Mouse (Mus musculus) urinary bladder, postnatal 36 days (tissue): ENCODE results near the gene 2200002D01Rik.
A peak's percentile ranks its signal among the peaks of the same experiment; 100 is the strongest.

Experiments used
- DNase-seq, 2 experiments: peaks; one replicate each; pipeline ENCODE4 v3.0.0; 2022; ENCODE audit warnings: low spot score in 2 of 2, mixed read lengths in 1 of 2

2200002D01Rik gene

DNA sequence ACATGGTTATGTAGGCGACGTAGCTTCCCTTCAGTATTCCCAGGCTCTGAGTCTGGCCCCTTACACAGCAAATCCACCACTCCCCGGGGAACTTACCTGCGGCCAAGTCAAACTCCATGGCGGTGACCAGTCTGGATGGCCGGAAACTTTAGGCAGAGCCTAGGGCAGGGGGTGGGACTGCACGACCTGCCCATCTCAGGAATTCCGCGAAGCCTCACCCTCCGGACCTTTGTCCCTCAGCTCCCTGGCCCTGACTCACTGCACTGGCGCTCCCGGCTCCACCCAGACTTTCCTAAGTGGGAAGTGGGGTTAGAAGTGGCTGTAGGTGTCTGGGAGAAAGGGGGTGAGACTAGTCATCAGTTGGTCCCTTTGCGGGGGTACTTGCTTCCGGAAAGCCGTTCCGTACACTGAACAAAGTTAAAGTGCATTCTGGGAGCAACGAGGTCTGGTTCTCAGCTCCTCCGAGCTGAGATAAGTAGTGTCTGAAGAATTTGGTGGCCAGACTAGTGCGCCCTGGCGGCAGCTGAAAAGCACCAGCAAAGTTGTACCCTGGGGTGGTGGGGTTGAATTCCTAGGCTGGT lies at the start of gene 2200002D01Rik:
Gene 2200002D01Rik, minus strand, starts transcription at position 206 of the 581 bp plus-strand sequence.
- peak; percentile 69 to 72 for DNase-seq

DNA sequence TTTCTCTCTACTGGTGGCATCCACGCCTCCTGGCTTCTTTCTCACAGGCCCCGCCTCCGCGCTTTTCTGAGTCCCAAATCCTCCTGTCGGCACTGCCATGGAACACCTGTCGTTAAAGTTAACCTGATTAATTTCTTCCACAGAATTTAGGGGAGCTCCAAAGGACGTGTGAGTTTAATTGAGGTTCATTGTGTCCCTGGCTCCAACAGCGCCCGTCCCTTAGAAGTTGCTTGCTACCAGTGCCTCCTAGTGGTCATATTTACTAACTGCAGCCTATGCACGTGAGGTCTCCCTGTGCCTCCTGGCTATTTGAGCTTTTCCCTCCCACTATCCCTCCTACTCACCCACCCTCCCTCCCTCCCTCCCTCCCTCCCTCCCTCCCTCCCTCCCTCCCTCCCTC lies 48.7 kb upstream of the 2200002D01Rik start:
- DNase-seq: peak in 1 of 2 experiments; percentile 67

DNA sequence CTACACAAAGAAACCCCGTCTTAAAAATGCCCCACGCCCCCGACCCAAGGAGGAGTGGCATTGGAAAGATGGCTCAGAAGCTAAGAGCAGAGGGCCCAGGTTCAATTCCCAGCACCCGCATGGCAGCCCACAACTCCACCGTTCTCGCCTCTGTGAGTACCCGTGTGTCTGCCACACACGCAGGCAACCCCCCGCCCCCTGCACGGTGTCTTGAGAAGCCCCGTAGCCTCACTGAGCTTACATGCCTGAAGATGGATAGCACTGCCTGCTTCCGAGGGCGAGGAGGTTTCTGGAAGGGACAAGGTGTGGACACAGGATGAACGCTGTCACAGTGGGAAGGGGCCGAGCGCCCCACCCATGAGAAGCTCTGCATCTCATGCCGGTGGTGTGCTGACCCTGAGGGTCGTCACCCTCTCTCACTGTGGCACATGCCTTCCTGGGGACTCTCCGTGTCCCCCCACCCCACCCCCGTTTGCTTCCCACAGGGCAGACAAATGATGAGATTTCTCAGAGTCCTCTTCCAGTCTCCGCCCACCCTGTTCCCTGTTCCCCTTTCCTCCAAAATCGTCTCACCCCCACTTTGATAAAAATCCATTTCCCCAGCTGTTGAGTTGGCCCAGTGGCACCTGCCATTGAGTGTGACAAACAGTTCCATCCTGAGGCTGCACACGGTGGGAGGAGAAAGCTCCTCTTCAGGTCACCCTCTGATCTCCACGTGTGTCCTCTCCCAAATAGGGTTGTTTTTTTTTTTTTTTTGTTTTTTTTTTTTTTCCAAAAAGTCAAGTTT lies 47.8 kb upstream of the 2200002D01Rik start:
- no peak for DNase-seq

DNA sequence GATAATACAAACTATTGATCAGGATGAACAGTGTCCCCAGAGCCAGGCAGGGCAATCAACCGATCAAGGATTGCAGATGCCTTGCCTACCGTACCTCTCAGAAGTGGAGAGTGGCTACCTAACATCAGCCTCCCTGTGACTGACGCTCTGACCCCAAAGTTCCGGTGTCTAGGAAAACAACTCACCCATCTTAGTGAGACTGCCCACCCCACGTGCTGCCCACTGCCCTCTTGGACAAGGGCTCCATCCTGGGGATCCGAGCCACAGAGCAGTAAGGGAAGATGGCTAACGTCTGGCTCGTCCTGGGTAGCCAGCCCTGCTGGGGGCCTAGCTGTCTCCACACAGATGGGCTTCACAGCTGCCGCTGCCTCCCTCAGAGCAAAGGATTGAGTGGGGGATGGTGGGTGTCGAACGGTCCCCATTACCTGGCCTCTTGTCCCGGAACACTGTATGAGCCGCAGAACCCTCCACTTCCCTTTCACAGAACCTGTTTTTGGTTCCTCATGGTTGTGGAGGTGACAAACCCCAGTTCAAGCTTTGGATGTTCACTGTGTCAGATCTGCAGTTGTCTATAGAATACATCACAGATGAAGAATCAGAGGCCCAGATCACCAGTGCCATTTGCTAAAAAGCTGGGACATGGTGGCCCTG lies 46.0 kb upstream of the 2200002D01Rik start:
- no peak for DNase-seq

DNA sequence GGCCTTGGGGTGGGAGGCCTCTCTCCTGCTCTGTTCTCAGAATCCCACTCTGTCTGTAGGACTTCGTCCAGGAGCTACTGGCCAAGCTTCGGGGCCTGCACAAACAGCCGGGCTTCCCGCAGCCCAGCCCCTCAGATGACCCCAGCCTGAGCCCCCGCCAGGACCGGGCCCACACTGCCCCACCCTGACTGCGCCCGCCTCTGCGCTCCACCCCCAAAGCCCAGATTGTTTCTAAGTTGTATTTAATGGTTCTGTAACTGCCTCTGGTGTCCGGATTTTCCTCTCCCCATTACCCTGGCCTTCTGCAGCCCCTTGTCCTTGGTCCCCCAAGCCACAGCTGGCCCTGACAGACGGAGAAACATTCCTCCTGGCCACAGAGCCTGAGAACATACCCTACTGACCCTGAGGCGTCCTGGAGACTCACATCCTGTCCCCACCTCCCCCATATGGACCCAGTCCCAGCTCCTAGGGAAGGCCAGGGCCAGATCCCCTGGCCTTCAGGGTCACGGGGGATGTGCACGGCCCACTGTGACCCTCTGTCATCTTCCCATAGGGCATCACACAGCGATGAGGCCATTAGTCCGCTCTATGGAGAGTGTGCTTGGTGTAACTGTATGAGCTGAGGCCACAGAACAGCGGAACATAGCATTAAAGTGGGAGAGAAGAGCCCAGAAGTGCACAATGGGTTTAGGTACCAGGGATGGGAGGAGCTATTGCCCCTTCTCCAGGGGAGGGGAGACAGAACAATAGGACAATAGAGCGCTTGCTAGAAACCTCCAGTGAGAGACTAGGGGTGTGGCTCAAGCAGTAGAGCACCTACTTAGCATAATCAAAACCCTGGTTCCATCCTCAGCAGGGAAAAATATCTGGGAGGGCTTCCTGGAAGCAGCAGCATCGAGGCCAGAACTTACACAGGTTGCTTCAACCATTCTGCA lies 45.1 kb upstream of the 2200002D01Rik start:
- DNase-seq: peak in 1 of 2 experiments; percentile 42

DNA sequence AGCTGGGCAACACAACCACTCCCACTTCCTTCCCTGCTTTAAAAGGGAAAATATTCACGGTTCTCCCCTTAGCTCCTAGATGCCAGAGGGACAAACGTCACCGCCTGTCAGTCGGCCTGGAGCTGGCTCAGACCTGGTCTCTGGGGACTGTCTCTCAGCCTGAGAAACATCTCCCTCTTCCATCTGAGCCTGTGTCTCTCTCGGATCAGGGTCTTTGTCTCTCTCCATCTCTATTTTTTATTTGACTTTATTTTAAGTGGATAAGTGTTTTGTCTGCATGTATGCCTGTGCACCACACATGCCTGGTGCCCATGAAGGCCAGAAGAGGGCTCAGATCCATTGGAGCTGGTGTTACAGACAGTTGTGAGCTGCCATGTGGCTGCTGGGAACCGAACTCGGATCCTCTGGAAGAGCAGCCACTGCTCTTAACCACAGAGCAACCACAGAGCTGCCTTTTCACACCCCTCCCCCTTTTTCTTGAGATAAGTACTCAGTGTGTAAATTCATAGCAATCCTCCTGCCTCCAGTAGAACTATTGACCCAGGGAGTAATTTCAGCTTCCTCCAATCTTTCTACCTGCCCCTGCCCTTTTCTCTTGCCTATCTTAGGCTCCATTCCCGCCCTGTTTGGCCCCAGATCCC lies 44.3 kb upstream of the 2200002D01Rik start:
- no peak for DNase-seq

DNA sequence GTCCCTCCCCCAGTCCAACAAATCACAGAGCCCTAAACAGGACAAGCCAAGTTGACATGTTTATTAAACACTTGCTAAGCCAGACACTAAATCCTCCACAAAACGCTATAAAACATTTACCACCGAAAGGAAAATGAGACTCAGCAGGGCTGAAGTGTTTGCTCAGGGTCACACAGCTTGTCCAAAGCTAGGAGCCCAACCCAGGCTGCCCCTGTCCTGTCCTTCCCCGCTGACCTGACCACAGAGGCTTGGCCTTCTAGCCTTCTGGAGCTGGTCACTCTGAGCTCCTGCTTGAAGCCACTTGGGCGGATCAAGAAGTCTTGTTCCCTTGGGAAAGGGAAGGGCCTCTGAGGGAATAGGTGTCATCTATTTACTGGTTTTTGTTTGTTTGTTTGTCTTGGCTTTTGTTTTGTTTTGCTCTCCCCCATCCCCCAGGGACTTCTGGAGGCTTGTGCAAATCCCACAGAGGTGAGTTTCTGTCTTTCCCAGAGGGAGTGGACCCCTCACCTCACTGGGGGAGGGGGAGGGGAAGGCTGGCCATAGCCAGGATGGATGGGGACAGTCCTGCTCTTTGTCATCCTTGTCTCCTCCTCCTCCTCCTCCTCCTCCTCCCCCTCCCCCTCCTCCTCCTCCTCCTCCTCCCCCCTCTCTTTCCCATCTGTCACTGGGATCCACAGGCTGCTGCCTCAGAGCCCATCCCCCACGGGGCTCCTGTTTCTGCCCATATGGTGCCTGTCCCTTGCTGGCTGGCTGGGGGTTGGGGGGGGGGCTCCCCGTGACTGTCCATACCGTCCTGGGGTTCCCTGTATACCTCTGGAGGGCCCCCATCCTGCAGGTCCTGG lies 43.6 kb upstream of the 2200002D01Rik start:
- DNase-seq: no peak

DNA sequence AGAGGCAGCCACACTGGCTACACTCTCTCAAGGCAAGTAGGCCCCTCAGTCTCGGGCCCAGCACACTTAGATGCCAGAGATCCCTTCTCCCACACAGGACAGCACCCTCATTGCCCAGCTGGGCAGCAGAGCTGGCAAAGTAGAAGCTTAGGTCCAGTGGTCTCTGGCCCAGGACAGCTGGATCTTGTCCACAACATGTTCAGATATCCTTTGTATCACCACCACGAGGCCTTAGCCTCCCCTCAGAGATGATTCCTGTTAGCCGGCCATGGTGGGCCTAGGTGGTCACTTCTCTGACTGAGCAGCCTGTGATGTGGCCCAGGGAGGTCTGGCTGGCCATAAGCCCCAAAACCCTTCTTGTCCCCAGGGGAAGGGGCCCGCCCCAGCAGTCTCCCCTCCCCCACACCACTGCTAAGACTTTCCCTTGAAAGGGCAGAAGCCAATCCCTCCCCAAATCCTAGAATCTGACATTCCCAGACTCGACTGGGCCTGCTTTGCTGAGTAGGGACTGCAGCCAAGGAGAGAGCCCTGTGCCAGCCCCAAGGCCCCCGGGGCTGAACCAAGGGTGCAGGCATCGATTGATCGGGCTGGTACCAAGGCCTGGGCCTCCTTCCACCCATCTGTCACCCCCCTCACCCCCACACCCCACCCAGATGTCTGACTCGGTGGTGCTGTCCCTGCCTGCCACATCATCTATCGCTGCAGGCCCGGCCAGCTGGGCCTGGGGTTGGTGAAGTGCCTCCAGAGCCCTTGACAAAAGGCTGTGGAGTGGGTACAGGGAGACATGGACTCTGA lies 42.6 kb upstream of the 2200002D01Rik start:
- DNase-seq: no peak

DNA sequence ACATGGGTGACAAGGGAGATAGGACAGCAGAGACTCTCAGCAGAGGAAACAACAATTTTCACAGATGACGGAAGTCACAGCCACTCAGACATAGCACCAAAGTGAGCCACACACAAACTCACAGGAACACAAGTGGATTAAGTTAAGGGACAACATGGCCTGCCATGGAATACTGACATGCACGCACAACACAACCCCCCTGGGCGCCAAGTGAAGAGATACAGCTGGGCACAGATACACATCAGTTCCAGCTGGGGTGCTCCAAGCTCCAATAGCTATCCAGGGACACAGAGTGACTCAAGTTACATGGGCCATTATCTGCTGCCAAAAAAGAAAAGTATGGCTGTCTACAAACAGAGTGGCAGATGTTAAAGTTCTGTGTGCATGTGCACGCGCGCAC lies 41.6 kb upstream of the 2200002D01Rik start:
- DNase-seq: no peak

DNA sequence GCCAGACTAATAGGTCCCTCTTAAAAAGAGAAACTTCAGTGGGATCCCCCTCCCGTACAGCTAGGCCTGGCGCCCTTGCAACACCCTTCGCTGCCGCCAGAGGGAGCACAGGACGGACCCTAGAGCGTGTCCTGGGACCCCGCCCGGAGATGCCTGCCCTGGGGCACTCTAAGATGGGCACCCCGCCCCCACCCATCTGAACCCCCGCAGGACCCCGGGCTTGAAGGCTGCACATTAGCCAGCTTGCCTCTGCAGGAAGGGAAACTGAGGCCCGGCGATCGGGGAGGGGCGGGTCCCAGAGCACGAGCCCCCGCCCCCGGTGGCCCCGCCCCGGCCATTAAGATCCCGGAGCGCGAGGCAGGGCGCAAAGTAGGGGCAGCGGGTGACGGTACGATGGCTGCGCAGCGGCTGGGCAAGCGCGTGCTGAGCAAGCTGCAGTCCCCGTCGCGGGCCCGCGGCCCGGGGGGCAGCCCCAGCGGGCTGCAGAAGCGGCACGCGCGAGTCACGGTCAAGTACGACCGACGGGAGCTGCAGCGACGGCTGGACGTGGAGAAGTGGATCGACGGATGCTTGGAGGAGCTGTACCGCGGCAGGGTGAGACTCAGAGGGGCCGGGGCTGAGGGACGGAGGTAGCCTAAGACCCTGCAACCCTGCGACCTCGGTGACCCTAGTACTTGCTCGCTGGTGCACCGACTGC lies 40.8 kb upstream of the 2200002D01Rik start, which contains the start of gene Ppp1r14a:
Gene Ppp1r14a, plus strand, starts transcription at position 367 of the 697 bp plus-strand sequence.
- DNase-seq: peak; percentile 68 to 72

DNA sequence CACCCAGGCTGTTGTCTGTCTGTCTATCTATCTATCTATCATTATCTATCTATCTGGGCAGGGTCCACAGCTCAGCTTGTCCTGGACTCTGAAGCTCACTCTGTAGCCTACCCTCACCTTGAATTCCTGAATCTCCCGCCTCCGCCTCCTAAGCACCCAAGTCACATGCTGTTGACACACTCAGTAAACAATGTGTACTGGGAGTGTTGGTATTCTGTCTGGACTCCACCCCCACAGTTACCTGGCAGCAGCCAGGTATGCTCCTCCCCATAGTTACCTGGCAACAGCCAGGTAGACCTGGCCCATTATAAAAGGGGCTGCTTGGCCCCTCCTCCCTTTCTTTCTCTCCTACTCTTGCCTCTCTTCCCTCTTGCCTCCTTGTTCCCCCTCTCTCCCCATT lies 39.8 kb upstream of the 2200002D01Rik start:
- DNase-seq: no peak

DNA sequence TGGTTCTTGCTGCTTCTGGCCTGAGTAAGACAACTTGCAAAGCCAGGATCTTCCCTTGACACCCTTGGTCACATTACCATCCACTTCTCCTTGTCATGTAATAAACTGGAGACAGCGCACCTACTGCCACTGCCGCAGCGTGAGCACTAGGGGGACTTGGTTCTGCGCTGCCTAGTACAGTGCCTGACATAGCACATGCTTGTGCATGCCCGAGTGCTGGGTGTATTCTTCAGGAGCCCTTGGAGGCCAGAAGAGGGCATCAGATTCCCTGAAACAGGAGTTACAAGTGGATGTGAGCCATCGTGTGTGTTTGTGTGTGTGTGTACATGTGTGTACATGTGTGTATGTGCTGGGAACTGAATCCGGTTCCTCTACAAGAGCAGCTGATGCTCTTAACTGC lies 39.2 kb upstream of the 2200002D01Rik start:
- DNase-seq: no peak

DNA sequence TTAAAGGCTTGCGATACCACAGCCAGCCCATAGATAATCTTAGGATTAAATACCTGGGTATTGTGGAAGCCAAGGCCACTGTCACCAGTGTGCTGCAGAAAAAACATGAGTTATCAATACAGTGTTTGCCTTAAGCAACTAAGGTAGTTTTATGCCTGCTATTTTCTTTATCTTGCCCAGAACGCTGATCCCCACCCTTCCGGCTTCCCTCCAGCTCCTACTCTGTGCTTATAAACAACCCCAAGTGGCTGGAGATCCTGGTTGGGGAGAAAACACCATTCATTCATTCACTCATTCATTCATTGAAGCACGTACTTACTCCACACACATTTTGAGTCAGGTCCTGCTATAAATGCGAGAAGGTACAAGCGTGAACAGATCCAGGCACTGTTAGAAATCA lies 36.3 kb upstream of the 2200002D01Rik start:
- no peak for DNase-seq

DNA sequence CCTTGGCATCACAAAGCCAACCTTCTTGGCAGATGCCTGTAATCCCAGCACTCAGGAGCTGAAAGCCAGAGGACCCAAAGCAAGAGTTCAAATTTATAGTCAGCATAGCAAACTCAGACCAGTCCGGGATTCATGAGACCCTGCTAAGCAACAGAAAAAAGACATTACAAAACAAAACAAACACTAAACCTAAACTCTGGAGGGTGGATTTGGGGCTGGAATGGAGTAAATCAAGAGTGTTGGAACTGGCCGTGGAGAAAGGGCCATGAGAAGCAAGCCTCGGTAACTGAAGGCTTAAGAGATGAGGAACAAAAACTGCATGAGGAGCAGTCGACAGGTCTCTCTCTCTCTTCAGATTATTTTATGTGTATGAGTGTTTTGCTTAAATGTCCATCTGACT lies 35.6 kb upstream of the 2200002D01Rik start:
- no peak for DNase-seq

DNA sequence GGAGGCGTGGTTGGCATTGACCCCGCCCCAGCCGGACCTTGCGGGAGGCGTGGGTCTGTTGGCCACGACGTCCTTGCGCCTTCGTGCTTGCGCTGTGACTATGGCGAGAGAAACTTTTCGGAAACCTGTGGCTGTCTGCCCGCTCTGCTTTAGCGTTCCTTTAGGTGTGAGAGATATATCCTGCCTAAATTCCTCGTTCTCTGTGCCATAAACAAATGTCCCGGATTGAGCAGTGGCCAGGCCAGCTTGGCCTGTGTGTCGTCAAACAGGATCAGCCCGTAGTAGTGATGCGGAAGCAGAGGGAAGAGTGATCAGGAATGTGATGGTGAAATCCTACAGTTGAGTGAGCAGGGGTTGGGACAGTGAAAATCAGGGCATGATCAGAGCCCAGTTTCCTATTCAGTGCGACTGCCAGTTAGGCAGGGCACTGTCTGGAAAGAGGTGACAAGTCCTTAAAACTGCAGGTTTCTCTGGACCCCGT lies 33.8 kb upstream of the 2200002D01Rik start:
- no peak for DNase-seq

DNA sequence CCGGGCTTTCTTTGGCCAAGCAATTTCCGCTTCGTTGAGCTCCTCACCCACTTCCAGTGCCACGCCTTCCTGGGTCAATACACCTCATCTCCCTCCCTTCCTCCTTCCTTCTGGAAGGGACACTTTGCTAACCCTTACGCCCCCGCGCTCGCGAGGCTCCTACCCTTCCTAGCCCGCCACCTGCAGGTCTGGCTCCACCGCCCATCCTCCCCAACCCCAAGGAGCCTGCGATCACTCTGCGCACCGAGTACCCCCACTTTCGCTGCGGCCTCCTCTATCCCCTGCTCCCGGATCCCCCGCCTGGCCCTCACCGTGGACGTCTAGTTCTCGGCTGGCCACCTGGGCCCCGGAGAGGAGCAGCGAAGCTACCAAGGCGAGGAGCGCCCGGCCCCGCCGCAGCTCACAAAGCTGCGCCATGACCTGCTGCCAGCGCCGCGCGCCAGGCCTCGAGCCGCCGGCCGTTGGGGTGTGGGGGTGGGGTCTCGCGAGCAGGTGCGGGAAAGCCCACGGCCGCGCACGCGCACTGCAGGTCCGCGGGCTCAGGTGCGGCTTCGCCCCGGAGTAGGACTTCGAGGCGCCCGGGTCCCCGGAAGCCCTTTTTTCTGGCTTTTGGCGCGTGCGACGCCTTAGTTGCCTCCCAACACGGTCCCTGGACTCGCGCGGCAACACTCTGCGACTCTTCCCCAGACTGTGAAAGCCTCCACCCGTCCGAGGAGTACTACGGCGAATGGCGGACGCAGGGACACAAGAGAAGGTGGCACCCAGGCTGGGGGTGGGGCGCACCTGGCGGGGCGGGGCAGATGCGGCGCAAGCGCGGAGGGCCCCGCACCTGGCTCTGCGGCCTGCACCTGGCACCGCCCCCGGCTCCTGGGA lies 33.2 kb upstream of the 2200002D01Rik start, which contains the start of gene Spint2:
Gene Spint2, minus strand, starts transcription at position 712 of the 873 bp plus-strand sequence.
- DNase-seq: peak; percentile 86 to 88

DNA sequence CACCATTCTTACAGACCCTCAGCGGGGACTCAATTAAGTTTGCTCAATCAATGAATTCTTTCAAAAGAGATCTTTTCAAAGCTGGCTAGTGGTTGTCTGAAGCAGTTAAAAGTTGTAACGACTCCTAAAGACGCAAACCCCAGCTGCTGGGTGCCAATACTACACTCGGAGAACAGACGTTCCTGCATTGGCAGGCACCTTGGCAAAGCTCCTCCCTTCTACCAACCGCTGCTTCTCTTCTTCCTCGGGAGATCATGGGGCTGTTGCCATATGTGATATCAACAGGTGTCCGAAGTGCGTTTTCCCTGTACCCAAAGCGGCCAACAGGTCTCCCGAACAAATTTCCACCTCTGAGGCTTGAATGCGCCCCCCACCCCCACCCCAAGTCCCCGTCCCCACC lies 32.5 kb upstream of the 2200002D01Rik start:
- DNase-seq: no peak

DNA sequence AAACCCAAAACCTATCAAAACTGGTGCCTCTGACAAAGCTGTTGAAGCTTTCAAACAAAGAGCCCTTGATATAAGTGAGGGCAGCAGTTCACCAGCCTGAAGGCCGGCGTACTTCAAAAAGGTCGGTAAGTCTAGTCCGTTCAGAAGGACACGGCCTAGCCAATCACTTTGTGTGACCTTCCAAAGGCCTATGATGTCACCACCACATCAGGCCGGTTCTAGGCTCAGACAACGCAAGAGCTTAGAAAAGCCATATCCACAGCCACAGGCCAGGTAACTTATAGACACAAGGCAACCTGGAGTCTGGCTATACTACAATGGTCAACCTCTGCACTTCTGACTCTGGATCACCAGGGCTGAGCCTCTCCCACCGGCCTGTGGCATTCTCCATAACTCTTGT lies 31.7 kb upstream of the 2200002D01Rik start:
- DNase-seq: no peak
